ENCODE assay signal across 8 mouse cellular contexts in the genomic region with DNA sequence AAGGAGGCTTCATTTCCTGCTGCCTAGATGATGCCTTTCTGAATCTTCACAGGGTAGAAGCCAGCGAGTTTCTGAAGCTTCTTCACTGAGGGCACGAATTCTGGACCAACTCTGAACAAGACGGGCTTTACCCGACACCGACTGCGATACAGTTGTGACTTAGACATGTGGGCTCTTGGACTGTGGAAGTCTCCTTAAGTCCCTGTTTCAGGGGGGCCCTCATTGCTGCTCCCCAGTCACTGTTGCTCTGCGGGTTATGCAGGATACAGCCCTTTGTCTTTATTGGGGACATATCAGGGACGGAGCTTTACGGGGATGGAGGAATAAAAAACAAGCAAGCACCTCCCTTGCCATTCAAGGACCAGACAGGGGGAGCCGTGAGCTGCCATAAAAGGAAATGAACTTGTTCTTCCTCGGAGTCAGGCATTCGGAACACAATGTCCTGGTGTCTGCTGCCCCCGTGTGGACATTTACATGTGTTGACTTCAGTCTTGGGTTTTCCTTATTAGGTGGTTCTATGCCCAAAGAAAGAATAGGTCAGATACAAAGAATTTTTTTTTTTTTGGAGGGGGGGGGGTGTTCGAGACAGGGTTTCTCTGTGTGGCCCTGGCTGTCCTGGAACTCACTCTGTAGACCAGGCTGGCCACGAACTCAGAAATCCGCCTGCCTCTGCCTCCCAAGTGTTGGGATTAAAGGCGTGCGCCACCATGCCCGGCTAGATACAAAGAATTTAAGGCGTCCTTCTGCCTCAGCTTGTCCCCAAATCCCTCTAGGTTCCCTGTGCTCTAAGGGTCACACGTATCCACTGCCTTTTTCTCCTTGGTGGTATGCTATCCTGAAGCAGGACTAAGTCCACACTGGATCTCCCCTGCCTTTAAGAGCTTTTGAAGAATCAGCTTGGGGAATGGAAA. TPM values are rescaled to one million over a fixed set of nuclear protein-coding genes. Genes with fewer than 3 reads are reported as not detected.
DNase-seq lines count a peak whose midpoint lies in the region; ATAC-seq and TF ChIP-seq lines count a peak whose summit lies in the region.

No protein-coding gene starts in this region.

- peak overlapping the region; percentile 41 for H3K9ac ChIP-seq in CH12.LX (ENCODE audit: insufficient read depth, low read depth)
- H3K9ac ChIP-seq in forebrain, embryonic 12.5 days = peak overlapping the region; percentile 44; the same call in 1 of the 2 replicates
- 0 out of 2 replicates have a peak overlapping the region, but pooled peaks have one; percentile 17 for H3K9ac ChIP-seq in liver, postnatal 0 days (replicated peaks)
- peak overlapping the region; percentile 52; the same call in 1 of the 2 replicates for H3K9ac ChIP-seq in neural tube, embryonic 14.5 days (replicated peaks; ENCODE audit: low read depth, low read length)

- WGBS in forebrain, embryonic 12.5 days = 25% methylated on average over 21 of the region's 21 CpGs
- 21% methylated on average over 21 of the region's 21 CpGs for WGBS in large intestine, adult 2 months
- WGBS in liver, postnatal 0 days (ENCODE audit: insufficient replicate concordance) = 25% methylated on average over 21 of the region's 21 CpGs
- 28% methylated on average over 21 of the region's 21 CpGs for WGBS in neural tube, embryonic 14.5 days

- TF ChIP-seq POLR2A in CH12.LX (IDR thresholded peaks at IDR 0.05; ENCODE audit: low read depth, low read length) = peak; percentile 38; the same call in 1 of the 2 replicates

- peak overlapping the region; percentile 94 for H3K4me2 ChIP-seq in CH12.LX (ENCODE audit: insufficient read depth, low read depth, poor library complexity, severe bottlenecking)
- H3K4me2 ChIP-seq in forebrain, embryonic 12.5 days = peak overlapping the region; percentile 60
- H3K4me2 ChIP-seq in liver, postnatal 0 days (ENCODE audit: low read depth, low read length) = peak overlapping the region; percentile 74
- peak overlapping the region; percentile 79 for H3K4me2 ChIP-seq in neural tube, embryonic 14.5 days (ENCODE audit: low read depth, low read length)

- intact Hi-C loops in heart, postnatal 10 days (cut with DNase I) = loop anchor here (2.0 to 10.0 kb wide), 4 partner anchors 34 to 501 kb away; a partner anchor contains a TSS

- no peaks in the 10 kb centered on the region for H3K79me2 ChIP-seq in CH12.LX (replicated peaks; ENCODE audit: control insufficient read depth, extremely low read depth, insufficient read depth, poor library complexity, severe bottlenecking)

- TF ChIP-seq EP300 in CH12.LX (IDR thresholded peaks at IDR 0.05; ENCODE audit: low read length) = no peak
- TF ChIP-seq EP300 in liver, postnatal 0 days (IDR thresholded peaks at IDR 0.05; ENCODE audit: low read depth) = no peak

- dilution Hi-C loops in CH12.LX (cut with MboI; ENCODE audit: extremely low pct_ligation_motif_present, extremely low pct_unique_long_range_greater_than_20kb, low sequenced_read_pairs) = no loop called here

- no peaks in the 10 kb centered on the region for H3K27me3 ChIP-seq in CH12.LX (replicated peaks)
- H3K27me3 ChIP-seq in forebrain, embryonic 12.5 days = no peaks in the 10 kb centered on the region
- no peaks in the 10 kb centered on the region for H3K27me3 ChIP-seq in liver, postnatal 0 days (ENCODE audit: insufficient read depth, low read length)
- no peaks in the 10 kb centered on the region for H3K27me3 ChIP-seq in neural tube, embryonic 14.5 days (ENCODE audit: control insufficient read depth, insufficient read depth, low read length)

- ATAC-seq in forebrain, embryonic 12.5 days (ENCODE audit: low FRiP score) = peak; percentile 87
- ATAC-seq in liver, postnatal 0 days = peak; percentile 56
- ATAC-seq in neural tube, embryonic 14.5 days (ENCODE audit: low read depth) = peak; percentile 90

- no peak overlapping the region for H3K27ac ChIP-seq in CH12.LX (ENCODE audit: insufficient read depth, low read depth)
- H3K27ac ChIP-seq in forebrain, embryonic 12.5 days = no peak overlapping the region
- no peak overlapping the region for H3K27ac ChIP-seq in liver, postnatal 0 days (ENCODE audit: low read depth)
- no peak overlapping the region for H3K27ac ChIP-seq in neural tube, embryonic 14.5 days (ENCODE audit: low read depth, low read length)

- peak; percentile 97 for TF ChIP-seq RAD21 in CH12.LX (IDR thresholded peaks at IDR 0.05; ENCODE audit: low read depth, low read length)

- no peaks in the 10 kb centered on the region for H3K36me3 ChIP-seq in CH12.LX (replicated peaks in 1 of 2; ENCODE audit: control insufficient read depth in 1 of 2, insufficient read depth in 1 of 2, low read length in 1 of 2)
- H3K36me3 ChIP-seq in forebrain, embryonic 12.5 days (replicated peaks) = no peaks in the 10 kb centered on the region
- H3K36me3 ChIP-seq in liver, postnatal 0 days (replicated peaks; ENCODE audit: insufficient read depth, low read length) = no peaks in the 10 kb centered on the region
- no peaks in the 10 kb centered on the region for H3K36me3 ChIP-seq in neural tube, embryonic 14.5 days (ENCODE audit: control insufficient read depth, insufficient read depth, low read length)

- peak; percentile 70 to 95 for TF ChIP-seq CTCF in CH12.LX (conservative IDR thresholded peaks at IDR 0.05 in 1 of 2, IDR thresholded peaks at IDR 0.05 in 1 of 2; ENCODE audit: low read depth in 2 of 2, low read length in 2 of 2)
- peak; percentile 95 for TF ChIP-seq CTCF in liver, postnatal 0 days (IDR thresholded peaks at IDR 0.05; ENCODE audit: low read depth)

- in situ Hi-C loops in CH12.LX (cut with MboI; ENCODE audit: low pct_ligation_motif_present, low pct_unique_long_range_greater_than_20kb, low sequenced_read_pairs) = loop anchor here (10.0 to 25.0 kb wide), 2 partner anchors 91 to 499 kb away; no protein-coding TSS in a partner anchor

- H3K9me3 ChIP-seq in CH12.LX (replicated peaks; ENCODE audit: low read length) = no peaks in the 10 kb centered on the region
- H3K9me3 ChIP-seq in forebrain, embryonic 12.5 days = no peaks in the 10 kb centered on the region
- H3K9me3 ChIP-seq in liver, postnatal 0 days (ENCODE audit: low read length) = no peaks in the 10 kb centered on the region
- H3K9me3 ChIP-seq in neural tube, embryonic 14.5 days (ENCODE audit: control insufficient read depth, low read length) = no peaks in the 10 kb centered on the region

- DNase-seq in CH12.LX (ENCODE audit: extremely low read depth) = peak; percentile 94
- peak; percentile 96 for DNase-seq in c-Kit-positive CD71-positive TER-119-negative erythroid progenitor cells, embryonic 14.5 days (ENCODE audit: low read depth)
- DNase-seq in heart, postnatal 10 days = peak; percentile 88 to 93
- DNase-seq in large intestine, adult 2 months (ENCODE audit: low read depth, low spot score) = peak; percentile 90
- peak; percentile 90 for DNase-seq in liver, postnatal 0 days
- peak; percentile 90 for DNase-seq in testis, postnatal 10 days (ENCODE audit: low spot score)

- H3K4me1 ChIP-seq in CH12.LX (ENCODE audit: control insufficient read depth in 1 of 2, insufficient read depth in 2 of 2) = peaks cover 2 to 6% of the 10 kb centered on the region in 2 experiments; a peak in 2 of 4 replicates
- H3K4me1 ChIP-seq in forebrain, embryonic 12.5 days = peaks cover 4% of the 10 kb centered on the region; the same call in 1 of the 2 replicates
- H3K4me1 ChIP-seq in liver, postnatal 0 days (ENCODE audit: insufficient read depth) = no peaks in the 10 kb centered on the region
- no peaks in the 10 kb centered on the region for H3K4me1 ChIP-seq in neural tube, embryonic 14.5 days (ENCODE audit: control insufficient read depth, insufficient read depth, low read length)

- H3K4me3 ChIP-seq in CH12.LX (replicated peaks in 1 of 3; ENCODE audit: low read depth in 2 of 3, low read length in 2 of 3, poor library complexity in 1 of 3) = peak overlapping the region; percentile 18 to 53 (median 44)
- peak overlapping the region; percentile 33 for H3K4me3 ChIP-seq in forebrain, embryonic 12.5 days (replicated peaks)
- peak overlapping the region; percentile 42 for H3K4me3 ChIP-seq in liver, postnatal 0 days (ENCODE audit: low read depth, low read length)
- peak overlapping the region; percentile 34 for H3K4me3 ChIP-seq in neural tube, embryonic 14.5 days (ENCODE audit: low read depth, low read length)

TF ChIP-seq in CH12.LX, 34 proteins besides CTCF, POLR2A, EP300 and RAD21 (continues in another document):
- TF ChIP-seq MXI1 (IDR thresholded peaks at IDR 0.05; ENCODE audit: low read depth, low read length) (no peak), KAT2A (IDR thresholded peaks at IDR 0.05; ENCODE audit: insufficient replicate concordance, low read length) (no peak), TCF12 (IDR thresholded peaks at IDR 0.05; ENCODE audit: low read depth, low read length) (no peak), MEF2A (IDR thresholded peaks at IDR 0.05; ENCODE audit: borderline replicate concordance, low read depth, low read length) (no peak), ELF1 (IDR thresholded peaks at IDR 0.05; ENCODE audit: low read depth, low read length) (peak; percentile 27; the same call in 1 of the 2 replicates), PAX5 (IDR thresholded peaks at IDR 0.05; ENCODE audit: low read length) (no peak), MAZ (IDR thresholded peaks at IDR 0.05; ENCODE audit: low read depth, low read length) (no peak), ZNF384 (IDR thresholded peaks at IDR 0.05; ENCODE audit: low read depth, low read length) (peak; percentile 77), NELFE (IDR thresholded peaks at IDR 0.05; ENCODE audit: low read depth, low read length) (no peak), TBP (conservative IDR thresholded peaks at IDR 0.05; ENCODE audit: low read depth, low read length) (no peak)

RNA-seq across cellular contexts. Expression of a gene that starts 23.2 kb away (rescaled TPM):
- total RNA-seq in CH12.LX (2012; rRNA removed) (12.3 and 16.5 TPM in 2 replicates), CH12.LX (2014; rRNA removed) (11.0 and 13.1 TPM in 2 replicates)
- 22.5 and 34.9 TPM in 2 replicates for polyA plus RNA-seq in CH12.LX (2012; ENCODE audit: insufficient read length, low read depth)
- 6.3 and 6.5 TPM in 2 replicates for polyA plus RNA-seq in forebrain, embryonic 12.5 days (2016; fragmentation: Nextera tagmentation; extraction: Ambion mirVana)
- 1 to 10 TPM; 6.6 to 7.7 TPM for total RNA-seq in heart, postnatal 10 days (2021)
- 27.1 and 43.5 TPM in 2 replicates for polyA plus RNA-seq in large intestine, adult 2 months (2012; rRNA removed)
- polyA plus RNA-seq in liver, postnatal 0 days (2015; fragmentation: Nextera tagmentation; extraction: Ambion mirVana) = 20.6 and 22.7 TPM in 2 replicates
- polyA plus RNA-seq in neural tube, embryonic 14.5 days (2014; fragmentation: Nextera tagmentation; extraction: Ambion mirVana) = 3.9 and 5.8 TPM in 2 replicates

RNA-seq across cellular contexts. Expression of a gene that starts 28.1 kb away (rescaled TPM):
- total RNA-seq in CH12.LX (2012; rRNA removed) = 3.2 and 4.7 TPM in 2 replicates
- total RNA-seq in CH12.LX (2014; rRNA removed) = 5.2 and 5.7 TPM in 2 replicates
- polyA plus RNA-seq in CH12.LX (2012; ENCODE audit: insufficient read length, low read depth) = 5.7 and 5.8 TPM in 2 replicates
- 15.9 and 16.3 TPM in 2 replicates for polyA plus RNA-seq in forebrain, embryonic 12.5 days (2016; fragmentation: Nextera tagmentation; extraction: Ambion mirVana)
- 100 to 1,000 TPM; 144 to 148 TPM for total RNA-seq in heart, postnatal 10 days (2021)
- 2.4 and 4.6 TPM in 2 replicates for polyA plus RNA-seq in large intestine, adult 2 months (2012; rRNA removed)
- 8.4 and 9.1 TPM in 2 replicates for polyA plus RNA-seq in liver, postnatal 0 days (2015; fragmentation: Nextera tagmentation; extraction: Ambion mirVana)
- 22.3 and 22.5 TPM in 2 replicates for polyA plus RNA-seq in neural tube, embryonic 14.5 days (2014; fragmentation: Nextera tagmentation; extraction: Ambion mirVana)
